Mouse (Mus musculus) testis, adult 2 months (tissue): ENCODE data around the gene Ankrd54.

Experiments
- CTCF ChIP-seq: fragments of 200-500 bp; IDR thresholded peaks from 2 replicates; pipeline ENCODE4 v1.5.1; 2012; ENCODE audit warnings: low read depth, mild to moderate bottlenecking, inconsistent platforms, low read length, moderate library complexity; ENCODE audit not compliant: control insufficient read depth, insufficient read depth, insufficient replicate concordance
- POLR2A ChIP-seq: fragments of 200-500 bp; IDR thresholded peaks from 2 replicates; pipeline ENCODE4 v1.6.1; 2012; ENCODE audit warnings: low read depth, mild to moderate bottlenecking, inconsistent platforms, low read length, moderate library complexity; ENCODE audit not compliant: control insufficient read depth

DNA sequence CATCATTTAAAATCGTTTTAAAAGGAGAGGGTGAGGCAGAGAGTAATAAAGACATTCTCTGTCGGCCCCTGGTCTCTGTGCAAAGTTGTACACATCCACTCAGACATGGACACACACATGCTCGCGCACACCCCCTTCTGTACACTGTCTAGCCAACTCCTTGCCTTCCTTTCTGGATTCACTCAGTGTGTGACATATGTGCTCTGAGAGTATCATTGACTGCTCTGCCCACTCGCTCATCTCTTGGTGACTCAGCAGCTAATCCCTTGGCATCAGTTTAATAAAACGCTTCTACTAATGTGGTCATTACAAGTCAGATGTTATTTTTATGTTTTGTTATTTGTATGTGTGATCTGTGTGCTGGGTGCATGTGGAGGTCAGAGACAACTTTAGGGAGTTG, 29.6 kb upstream of the Ankrd54 start:
- TF ChIP-seq CTCF = no peak
- TF ChIP-seq POLR2A = no peak
